Mouse (Mus musculus): ENCODE data around the gene Btn2a2.

Gene Btn2a2

GRCm38 (mm10) chr13:23519416-23519815 lies 30.8 kb upstream of the Btn2a2 start:
- peak; percentile 78 to 82 for DNase-seq

GRCm38 (mm10) chr13:23518885-23519284 lies 30.2 kb upstream of the Btn2a2 start:
- peak; percentile 73 to 77 for DNase-seq

- no peak for DNase-seq
These were observed 29.6 kb upstream of the Btn2a2 start for GRCm38 (mm10) chr13:23518295-23518603.

GRCm38 (mm10) chr13:23517603-23518294 lies 29.1 kb upstream of the Btn2a2 start:
- peak; percentile 87 for DNase-seq

GRCm38 (mm10) chr13:23516822-23517602 lies 28.4 kb upstream of the Btn2a2 start:
- peak; percentile 74 for DNase-seq

- no peak for DNase-seq
These were observed 27.4 kb upstream of the Btn2a2 start for GRCm38 (mm10) chr13:23515826-23516620.

- DNase-seq, result no peak
These were observed 26.6 kb upstream of the Btn2a2 start for GRCm38 (mm10) chr13:23515281-23515680.

GRCm38 (mm10) chr13:23513517-23513916 lies 24.9 kb upstream of the Btn2a2 start:
- no peak for DNase-seq

- DNase-seq, result no peak
These were observed 21.5 kb upstream of the Btn2a2 start for GRCm38 (mm10) chr13:23510127-23510526.

GRCm38 (mm10) chr13:23506819-23507515 lies 18.3 kb upstream of the Btn2a2 start:
- no peak for DNase-seq

- DNase-seq, result peak in 1 of 2 experiments; percentile 16
These were observed 17.7 kb upstream of the Btn2a2 start for GRCm38 (mm10) chr13:23506351-23506750.

- DNase-seq, result no peak
These were observed 17.1 kb upstream of the Btn2a2 start for GRCm38 (mm10) chr13:23505662-23506345.

- peak in 1 of 2 experiments; percentile 22 for DNase-seq
These were observed 15.1 kb upstream of the Btn2a2 start for GRCm38 (mm10) chr13:23503797-23504196.

GRCm38 (mm10) chr13:23502916-23503315 lies 14.3 kb upstream of the Btn2a2 start:
- no peak for DNase-seq

GRCm38 (mm10) chr13:23502031-23502567 lies 13.4 kb upstream of the Btn2a2 start:
- no peak for DNase-seq

- no peak for DNase-seq
These were observed 12.9 kb upstream of the Btn2a2 start for GRCm38 (mm10) chr13:23501511-23501910.

- DNase-seq, result peak; percentile 14 to 25
These were observed 12.0 kb upstream of the Btn2a2 start for GRCm38 (mm10) chr13:23500424-23501200.

GRCm38 (mm10) chr13:23499943-23500342 lies 11.3 kb upstream of the Btn2a2 start:
- DNase-seq, result no peak

- DNase-seq, result no peak
These were observed 10.0 kb upstream of the Btn2a2 start for GRCm38 (mm10) chr13:23498653-23499052.

- DNase-seq, result no peak
These were observed 9.1 kb upstream of the Btn2a2 start for GRCm38 (mm10) chr13:23497656-23498321.

- no peak for DNase-seq
These were observed 6.9 kb upstream of the Btn2a2 start for GRCm38 (mm10) chr13:23495526-23495925.

Data from lung, adult 18-20 months (tissue).